Mouse (Mus musculus): ENCODE results near the gene Lyl1. TPM values are rescaled to one million over a fixed set of nuclear protein-coding genes. Genes with fewer than 3 reads are reported as not detected.

Gene Lyl1
- polyA plus RNA-seq, 1 experiment from 2014 or later: 4.3 TPM

DNA sequence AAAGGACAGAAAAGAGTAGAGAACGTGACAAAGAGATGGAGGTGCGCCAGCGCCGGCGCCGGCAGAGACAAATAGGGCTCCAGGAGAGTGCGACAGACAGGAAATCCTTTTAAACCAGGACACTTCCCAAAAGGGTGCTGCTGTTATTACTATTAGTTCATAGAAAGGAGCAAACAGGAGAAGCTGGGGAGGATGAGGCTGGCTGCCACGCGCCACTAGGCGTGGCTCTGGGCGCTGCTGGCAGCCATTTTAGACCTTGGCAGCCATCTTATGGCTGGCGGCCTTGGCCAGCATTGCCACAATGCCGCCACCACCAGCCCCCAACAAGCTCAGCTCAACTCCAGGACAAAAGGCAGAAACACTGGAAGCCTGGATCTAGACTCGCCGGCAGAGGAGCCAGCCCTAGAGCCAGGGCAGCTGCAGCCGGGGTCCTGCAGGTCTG is 28.7 kb downstream of the Lyl1 start:
- no peak overlapping the region for H3K4me2 ChIP-seq (ENCODE audit: low read length)
- 0 out of 2 replicates have a peak, but pooled peaks cover 6% of the 10 kb centered on the region for H3K27me3 ChIP-seq (replicated peaks; ENCODE audit: control insufficient read depth, insufficient read depth, low read length)
- DNase-seq (ENCODE audit: low spot score) (no peak), ATAC-seq (replicated peaks; ENCODE audit: low FRiP score, low TSS enrichment, low read depth) (no peak)
- no peaks in the 10 kb centered on the region for H3K36me3 ChIP-seq (ENCODE audit: control insufficient read depth, insufficient read depth, low read length)
- 90% methylated on average over 16 of the region's 16 CpGs for WGBS
- H3K4me1 ChIP-seq (replicated peaks; ENCODE audit: control insufficient read depth, insufficient read depth, low read length): peaks cover 33% of the 10 kb centered on the region
- no peak overlapping the region for H3K27ac ChIP-seq (ENCODE audit: low read depth)
- H3K4me3 ChIP-seq (ENCODE audit: low read depth, low read length): no peak overlapping the region
- H3K9me3 ChIP-seq (ENCODE audit: control insufficient read depth, low read length): no peaks in the 10 kb centered on the region
- H3K9ac ChIP-seq (ENCODE audit: low read length): no peak overlapping the region

DNA sequence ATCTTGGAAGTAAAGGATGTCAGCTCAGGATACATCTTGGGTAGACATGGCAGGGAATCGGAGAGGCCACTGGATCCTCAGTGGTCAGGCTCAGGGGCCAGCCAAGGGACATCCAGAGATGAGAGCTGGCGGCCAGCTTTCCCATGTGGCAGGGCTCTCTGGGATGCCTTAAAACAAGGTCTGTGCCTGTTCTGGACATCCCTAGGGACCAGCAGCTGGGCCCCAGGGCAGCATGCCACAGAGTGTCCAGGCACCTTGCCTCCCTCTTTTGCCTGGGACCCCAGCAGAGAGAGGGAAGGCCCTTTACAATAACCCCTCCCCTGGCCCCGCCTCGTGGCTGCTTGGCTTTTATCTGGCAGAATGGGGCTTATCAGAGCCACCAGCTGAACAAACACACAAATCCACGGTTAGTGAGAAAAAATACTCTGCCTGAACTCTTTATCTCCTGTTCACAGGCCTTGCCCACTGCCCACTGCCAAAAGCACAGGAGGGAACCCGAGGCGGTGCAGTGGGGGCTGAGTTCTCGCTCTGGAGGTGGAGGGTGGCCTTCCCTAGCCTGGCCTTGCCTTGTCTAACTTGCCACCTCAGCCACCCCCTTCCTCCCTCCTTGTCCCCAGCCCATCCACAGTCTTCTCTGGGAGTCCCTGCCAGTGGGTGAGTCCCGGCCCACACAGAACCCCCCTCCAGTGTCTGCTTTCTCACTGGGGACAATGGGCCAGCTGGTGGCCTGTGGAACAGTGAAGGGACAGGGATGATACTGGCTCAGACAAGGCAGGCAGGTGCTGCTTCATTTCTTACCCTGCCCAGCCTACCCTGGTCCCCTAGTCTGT is 29.5 kb downstream of the Lyl1 start:
- no peak overlapping the region for H3K4me2 ChIP-seq (ENCODE audit: low read length)
- peaks cover 26% of the 10 kb centered on the region for H3K4me1 ChIP-seq (replicated peaks; ENCODE audit: control insufficient read depth, insufficient read depth, low read length)
- WGBS: 59% methylated on average over 9 of the region's 9 CpGs
- no peak overlapping the region for H3K9ac ChIP-seq (ENCODE audit: low read length)
- no peak overlapping the region for H3K4me3 ChIP-seq (ENCODE audit: low read depth, low read length)
- H3K9me3 ChIP-seq (ENCODE audit: control insufficient read depth, low read length): no peaks in the 10 kb centered on the region
- no peak for ATAC-seq (replicated peaks; ENCODE audit: low FRiP score, low TSS enrichment, low read depth)
- peaks cover 7% of the 10 kb centered on the region; the same call in 1 of the 2 replicates for H3K27me3 ChIP-seq (replicated peaks; ENCODE audit: control insufficient read depth, insufficient read depth, low read length)
- H3K36me3 ChIP-seq (ENCODE audit: control insufficient read depth, insufficient read depth, low read length): no peaks in the 10 kb centered on the region
- DNase-seq (ENCODE audit: low spot score): no peak
- H3K27ac ChIP-seq (ENCODE audit: low read depth): no peak overlapping the region

DNA sequence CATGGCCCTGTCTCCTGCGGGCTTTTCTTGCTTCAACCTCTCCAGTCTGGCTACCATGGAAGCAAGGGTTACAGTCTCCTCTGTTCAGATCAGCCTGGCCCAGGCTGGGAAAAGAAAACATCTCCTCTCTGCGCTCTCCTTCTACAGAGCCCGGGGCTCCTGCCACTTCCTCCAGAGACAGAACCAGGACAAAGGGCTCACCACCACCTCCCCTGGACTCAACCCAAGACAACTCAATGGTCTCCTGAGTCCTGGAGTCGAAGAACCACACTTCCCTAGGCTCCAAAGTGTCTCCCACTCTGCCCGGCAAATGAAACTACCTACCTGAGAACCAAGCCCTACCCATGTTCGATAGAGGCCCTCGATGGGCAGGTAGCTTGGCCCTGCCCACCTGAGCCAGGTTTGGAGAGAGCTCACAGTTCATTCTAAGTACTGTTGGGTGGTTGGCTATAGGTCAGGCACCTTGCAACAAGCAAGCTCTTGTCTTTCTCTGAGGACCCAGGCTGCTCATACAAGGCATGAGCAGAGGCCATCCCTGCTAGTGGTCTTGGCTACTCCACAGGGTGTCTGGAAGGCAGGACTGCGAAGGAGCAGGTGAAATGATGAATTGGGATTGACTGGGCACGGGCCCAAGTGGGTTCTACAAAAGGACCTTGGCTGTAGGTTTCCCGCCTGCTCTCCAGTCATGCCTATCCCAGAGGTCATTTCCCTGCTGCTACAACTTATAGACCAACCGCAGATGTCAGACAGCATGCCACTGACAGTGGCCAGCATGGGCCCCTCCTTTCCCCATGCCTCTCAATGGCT is 30.3 kb downstream of the Lyl1 start:
- Histone ChIP-seq H3K9ac (ENCODE audit: low read length) (no peak overlapping the region), H3K4me3 (ENCODE audit: low read depth, low read length) (no peak overlapping the region), H3K4me2 (ENCODE audit: low read length) (no peak overlapping the region), H3K36me3 (ENCODE audit: control insufficient read depth, insufficient read depth, low read length) (no peaks in the 10 kb centered on the region), H3K27ac (ENCODE audit: low read depth) (no peak overlapping the region), H3K4me1 (replicated peaks; ENCODE audit: control insufficient read depth, insufficient read depth, low read length) (peaks cover 23% of the 10 kb centered on the region), H3K27me3 (replicated peaks; ENCODE audit: control insufficient read depth, insufficient read depth, low read length) (peaks cover 14% of the 10 kb centered on the region; the same call in 1 of the 2 replicates), H3K9me3 (ENCODE audit: control insufficient read depth, low read length) (no peaks in the 10 kb centered on the region)
- 72% methylated on average over 11 of the region's 11 CpGs for WGBS
- DNase-seq (ENCODE audit: low spot score) (no peak), ATAC-seq (replicated peaks; ENCODE audit: low FRiP score, low TSS enrichment, low read depth) (no peak)

DNA sequence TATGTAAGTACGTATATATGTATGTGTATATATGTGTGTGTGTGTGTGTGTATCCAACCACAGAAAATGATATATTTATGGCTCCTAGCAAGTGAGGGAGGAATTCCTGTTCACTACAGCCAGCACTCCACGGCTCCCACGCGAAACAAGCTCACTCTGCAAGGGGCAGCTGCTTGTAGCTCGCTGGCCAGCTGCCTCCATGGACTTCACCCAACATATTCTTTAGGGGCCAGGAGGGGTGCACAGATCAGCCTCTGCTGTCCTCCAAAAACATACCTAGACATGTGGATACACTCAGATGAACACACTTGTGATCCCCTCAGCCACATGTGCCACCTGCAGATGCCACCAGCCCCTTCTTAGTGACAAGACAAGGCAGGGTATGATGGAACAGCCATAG is 31.3 kb downstream of the Lyl1 start:
- Histone ChIP-seq H3K4me3 (ENCODE audit: low read depth, low read length) (no peak overlapping the region), H3K9me3 (ENCODE audit: control insufficient read depth, low read length) (no peaks in the 10 kb centered on the region), H3K27ac (ENCODE audit: low read depth) (no peak overlapping the region), H3K36me3 (ENCODE audit: control insufficient read depth, insufficient read depth, low read length) (no peaks in the 10 kb centered on the region), H3K4me1 (replicated peaks; ENCODE audit: control insufficient read depth, insufficient read depth, low read length) (peaks cover 23% of the 10 kb centered on the region), H3K9ac (ENCODE audit: low read length) (no peak overlapping the region), H3K4me2 (ENCODE audit: low read length) (no peak overlapping the region), H3K27me3 (replicated peaks; ENCODE audit: control insufficient read depth, insufficient read depth, low read length) (peaks cover 20% of the 10 kb centered on the region; the same call in 1 of the 2 replicates)
- ATAC-seq (replicated peaks; ENCODE audit: low FRiP score, low TSS enrichment, low read depth) (no peak), DNase-seq (ENCODE audit: low spot score) (no peak)
- 56% methylated on average over 5 of the region's 5 CpGs for WGBS

DNA sequence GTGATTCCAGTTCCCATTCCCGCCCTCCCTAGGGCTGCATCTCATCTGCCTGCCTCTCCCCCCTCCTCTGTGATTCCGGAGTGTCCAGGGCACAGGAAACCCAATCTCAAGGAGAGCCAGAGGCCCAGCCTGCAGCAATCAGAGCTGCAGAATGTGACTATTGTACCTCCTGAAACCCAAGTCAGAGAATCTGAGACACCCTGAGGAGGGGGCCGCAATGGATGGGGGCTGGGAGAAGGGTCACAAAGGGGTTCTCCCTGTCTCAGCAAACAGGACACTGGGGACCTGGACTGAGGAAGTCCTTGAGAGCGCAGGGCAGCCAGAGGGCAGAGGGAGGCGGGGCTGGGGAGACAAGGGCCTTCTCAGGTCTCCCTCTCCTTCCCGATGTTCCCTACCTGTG is 31.7 kb downstream of the Lyl1 start:
- Histone ChIP-seq H3K4me1 (replicated peaks; ENCODE audit: control insufficient read depth, insufficient read depth, low read length) (peaks cover 25% of the 10 kb centered on the region), H3K4me2 (ENCODE audit: low read length) (no peak overlapping the region), H3K9me3 (ENCODE audit: control insufficient read depth, low read length) (no peaks in the 10 kb centered on the region), H3K27ac (ENCODE audit: low read depth) (no peak overlapping the region), H3K9ac (ENCODE audit: low read length) (no peak overlapping the region), H3K36me3 (ENCODE audit: control insufficient read depth, insufficient read depth, low read length) (no peaks in the 10 kb centered on the region), H3K4me3 (ENCODE audit: low read depth, low read length) (no peak overlapping the region), H3K27me3 (replicated peaks; ENCODE audit: control insufficient read depth, insufficient read depth, low read length) (peaks cover 20% of the 10 kb centered on the region; the same call in 1 of the 2 replicates)
- DNase-seq (ENCODE audit: low spot score) (no peak), ATAC-seq (replicated peaks; ENCODE audit: low FRiP score, low TSS enrichment, low read depth) (no peak)
- 40% methylated on average over 6 of the region's 6 CpGs for WGBS

DNA sequence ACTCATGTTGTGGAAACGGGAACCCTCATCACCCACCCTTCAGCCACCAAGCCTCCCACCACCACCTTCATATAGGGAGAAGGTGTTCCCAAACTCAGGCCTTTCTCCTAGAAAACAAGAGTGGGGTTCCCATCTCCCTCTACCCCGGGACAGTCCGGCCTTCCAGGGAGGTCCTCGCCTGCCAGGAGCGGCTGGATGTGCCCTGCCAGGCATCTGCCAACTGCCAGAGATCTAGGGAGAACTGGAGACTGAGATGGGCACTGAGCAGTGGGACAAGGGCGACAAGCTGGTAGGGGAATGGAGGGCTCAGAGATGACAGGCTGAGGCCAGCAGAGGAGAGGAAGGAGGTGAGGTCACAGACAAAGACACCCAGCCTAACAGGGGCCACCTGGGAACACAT is 32.7 kb downstream of the Lyl1 start:
- no peak overlapping the region for H3K9ac ChIP-seq (ENCODE audit: low read length)
- H3K4me3 ChIP-seq (ENCODE audit: low read depth, low read length): no peak overlapping the region
- H3K4me2 ChIP-seq (ENCODE audit: low read length): no peak overlapping the region
- peaks cover 25% of the 10 kb centered on the region for H3K4me1 ChIP-seq (replicated peaks; ENCODE audit: control insufficient read depth, insufficient read depth, low read length)
- no peaks in the 10 kb centered on the region for H3K36me3 ChIP-seq (ENCODE audit: control insufficient read depth, insufficient read depth, low read length)
- ATAC-seq (replicated peaks; ENCODE audit: low FRiP score, low TSS enrichment, low read depth): no peak
- no peak overlapping the region for H3K27ac ChIP-seq (ENCODE audit: low read depth)
- H3K27me3 ChIP-seq (replicated peaks; ENCODE audit: control insufficient read depth, insufficient read depth, low read length): peaks cover 25% of the 10 kb centered on the region; the same call in 1 of the 2 replicates
- WGBS: 85% methylated on average over 6 of the region's 6 CpGs
- H3K9me3 ChIP-seq (ENCODE audit: control insufficient read depth, low read length): no peaks in the 10 kb centered on the region
- no peak for DNase-seq (ENCODE audit: low spot score)

DNA sequence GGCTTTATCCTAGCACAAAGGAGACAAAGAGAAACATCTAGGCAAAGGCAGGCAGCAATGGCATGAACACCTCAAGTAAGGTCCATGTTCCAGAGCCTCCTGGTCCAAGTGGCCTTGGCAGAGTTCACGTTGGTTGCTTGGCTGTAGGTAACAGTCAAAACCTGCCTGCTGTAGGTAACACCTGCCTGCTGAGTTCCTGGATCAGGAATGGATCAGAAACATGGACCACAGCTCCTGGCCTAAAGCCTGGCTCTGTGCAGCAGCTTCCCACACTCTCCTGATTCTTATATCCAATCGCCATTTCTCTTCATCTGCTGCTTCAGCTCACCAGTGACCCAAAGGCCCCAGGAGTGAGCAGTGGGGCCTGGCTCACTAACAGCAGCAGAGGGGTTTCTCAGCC is 33.4 kb downstream of the Lyl1 start:
- DNase-seq (ENCODE audit: low spot score) (no peak), ATAC-seq (replicated peaks; ENCODE audit: low FRiP score, low TSS enrichment, low read depth) (no peak)
- no peak overlapping the region for H3K27ac ChIP-seq (ENCODE audit: low read depth)
- H3K9me3 ChIP-seq (ENCODE audit: control insufficient read depth, low read length): no peaks in the 10 kb centered on the region
- peaks cover 31% of the 10 kb centered on the region for H3K27me3 ChIP-seq (replicated peaks; ENCODE audit: control insufficient read depth, insufficient read depth, low read length)
- H3K9ac ChIP-seq (ENCODE audit: low read length): no peak overlapping the region
- no peak overlapping the region for H3K4me3 ChIP-seq (ENCODE audit: low read depth, low read length)
- WGBS: 79% methylated on average over 2 of the region's 2 CpGs
- H3K36me3 ChIP-seq (ENCODE audit: control insufficient read depth, insufficient read depth, low read length): no peaks in the 10 kb centered on the region
- H3K4me2 ChIP-seq (ENCODE audit: low read length): no peak overlapping the region
- H3K4me1 ChIP-seq (replicated peaks; ENCODE audit: control insufficient read depth, insufficient read depth, low read length): peaks cover 25% of the 10 kb centered on the region

DNA sequence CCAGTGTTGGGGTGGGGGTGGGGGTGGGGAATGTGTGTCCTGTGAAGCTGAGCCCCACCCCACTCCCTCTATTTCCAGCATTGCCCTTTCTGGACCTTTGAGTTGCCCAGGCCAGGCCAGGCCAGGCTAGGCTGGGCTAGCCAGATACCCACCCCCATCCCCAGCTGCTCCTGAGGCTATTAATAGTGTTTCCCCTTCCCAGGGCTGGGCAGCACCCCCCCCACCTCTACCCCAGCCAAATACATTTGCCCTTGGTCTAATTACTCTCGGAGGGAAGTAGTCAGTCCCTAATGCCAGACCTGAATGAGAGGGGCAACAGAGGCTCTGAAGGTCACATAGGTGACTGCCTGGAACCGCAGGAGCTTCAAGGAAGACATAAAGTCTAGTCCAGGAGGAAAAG is 34.3 kb downstream of the Lyl1 start:
- Histone ChIP-seq H3K36me3 (ENCODE audit: control insufficient read depth, insufficient read depth, low read length) (no peaks in the 10 kb centered on the region), H3K4me2 (ENCODE audit: low read length) (no peak overlapping the region), H3K9ac (ENCODE audit: low read length) (no peak overlapping the region), H3K27ac (ENCODE audit: low read depth) (no peak overlapping the region), H3K9me3 (ENCODE audit: control insufficient read depth, low read length) (no peaks in the 10 kb centered on the region), H3K27me3 (replicated peaks; ENCODE audit: control insufficient read depth, insufficient read depth, low read length) (peaks cover 31% of the 10 kb centered on the region), H3K4me3 (ENCODE audit: low read depth, low read length) (no peak overlapping the region), H3K4me1 (replicated peaks; ENCODE audit: control insufficient read depth, insufficient read depth, low read length) (peaks cover 29% of the 10 kb centered on the region)
- DNase-seq (ENCODE audit: low spot score) (no peak), ATAC-seq (replicated peaks; ENCODE audit: low FRiP score, low TSS enrichment, low read depth) (no peak)
- 28% methylated on average over 2 of the region's 2 CpGs for WGBS
